Mouse (Mus musculus) heart, embryonic 10.5 days (tissue): Measurements from ENCODE around the gene Fam222b. TPM values are rescaled to one million over a fixed set of nuclear protein-coding genes. Genes with fewer than 3 reads are reported as not detected.
"Not testable (repeated sequence)": the region's sequence is repeated elsewhere in the genome, so short reads cannot be mapped to it uniquely, and the experiment has no call there.

Source experiments
- DNase-seq: peaks from one replicate; pipeline ENCODE4 v3.0.0-alpha.2; 2017; ENCODE audit warnings: low spot score
- H3K27ac ChIP-seq: fragments of 300-500 bp; sonication (generic); 2 replicates; pipeline ENCODE4 v1.5.1; 2016; ENCODE audit warnings: mild to moderate bottlenecking
- H3K27me3 ChIP-seq: fragments of 300-500 bp; sonication (generic); 2 replicates; pipeline ENCODE4 v1.6.1; 2016; ENCODE audit warnings: mild to moderate bottlenecking; ENCODE audit not compliant: poor library complexity, insufficient read depth, severe bottlenecking
- H3K36me3 ChIP-seq: fragments of 300-500 bp; sonication (generic); 2 replicates; pipeline ENCODE4 v1.6.1; 2016; ENCODE audit warnings: mild to moderate bottlenecking, moderate library complexity
- H3K4me1 ChIP-seq: fragments of 300-500 bp; sonication (generic); 2 replicates; pipeline ENCODE4 v1.6.1; 2016; ENCODE audit warnings: mild to moderate bottlenecking
- H3K4me3 ChIP-seq: fragments of 300-500 bp; sonication (generic); 2 replicates; pipeline ENCODE4 v1.5.1; 2016; ENCODE audit warnings: mild to moderate bottlenecking, moderate library complexity
- H3K9me3 ChIP-seq: fragments of 300-500 bp; sonication (generic); 2 replicates; pipeline ENCODE4 v1.6.1; 2016; ENCODE audit warnings: mild to moderate bottlenecking, moderate library complexity
- whole genome bisulfite sequencing: fragments of 180-500 bp; shearing (Covaris S2); methylation state at CpG from one replicate; pipeline ENCODE4 v1.1.7; 2016; 5-methylcytosine and 5-hydroxymethylcytosine counted together
- polyA plus RNA-seq: library from polyadenylated mRNA; unstranded; fragments of >200 nt; fragmentation: Nextera tagmentation; extraction: Ambion mirVana; gene quantifications from 2 replicates; pipeline ENCODE4 v1.2.1, GENCODE M21; 2016

The Fam222b gene
- polyA plus RNA-seq, 1 experiment from 2014 or later: 24.0 TPM

GRCm38 (mm10) chr11:78182450-78182849 lies 88.0 kb downstream of the Fam222b start:
- no peak for DNase-seq
- Histone ChIP-seq H3K9me3 (no peaks in the 10 kb centered on the region), H3K36me3 (peaks cover 31% of the 10 kb centered on the region), H3K4me3 (peak overlapping the region; percentile 92), H3K27me3 (no peaks in the 10 kb centered on the region), H3K27ac (peak overlapping the region; percentile 96), H3K4me1 (peaks cover 51% of the 10 kb centered on the region)
- WGBS: 3% methylated on average over 7 of the region's 7 CpGs

GRCm38 (mm10) chr11:78182961-78183844 lies 88.7 kb downstream of the Fam222b start, which contains the start of gene Rpl23a:
Rpl23a (minus strand) TSS chr11:78183584.
- WGBS: under 1% methylated on average over 38 of the region's 38 CpGs
- Histone ChIP-seq H3K36me3 (peaks cover 31% of the 10 kb centered on the region), H3K4me1 (peaks cover 49% of the 10 kb centered on the region), H3K27me3 (no peaks in the 10 kb centered on the region), H3K27ac (peak within 1 kb of the TSS; percentile 96), H3K9me3 (no peaks in the 10 kb centered on the region), H3K4me3 (peak within 1 kb of the TSS; percentile 92)
- peak; percentile 94 for DNase-seq

GRCm38 (mm10) chr11:78183884-78184514 lies 89.5 kb downstream of the Fam222b start:
- whole genome bisulfite sequencing: 43% methylated on average over 10 of the region's 10 CpGs
- H3K4me3 ChIP-seq: peak overlapping the region; percentile 92
- H3K9me3 ChIP-seq: no peaks in the 10 kb centered on the region
- peaks cover 31% of the 10 kb centered on the region for H3K36me3 ChIP-seq
- H3K27ac ChIP-seq: peak overlapping the region; percentile 96
- no peak for DNase-seq
- H3K27me3 ChIP-seq: no peaks in the 10 kb centered on the region
- H3K4me1 ChIP-seq: peaks cover 48% of the 10 kb centered on the region

- H3K9me3 ChIP-seq, H3K27ac ChIP-seq, DNase-seq, H3K27me3 ChIP-seq: not testable (repeated sequence)
- peaks cover 49% of the 10 kb centered on the region for H3K4me1 ChIP-seq
- H3K36me3 ChIP-seq: peaks cover 26% of the 10 kb centered on the region
- H3K4me3 ChIP-seq: 0 out of 2 replicates have a peak overlapping the region, but pooled peaks have one; percentile 92
- 94% methylated on average over 6 of the region's 6 CpGs for WGBS
Observed at GRCm38 (mm10) chr11:78184702-78185101, 90.2 kb downstream of the Fam222b start.

- Histone ChIP-seq H3K4me1 (peaks cover 28% of the 10 kb centered on the region), H3K4me3 (peak within 1 kb of the TSS; percentile 87), H3K27ac (peak within 1 kb of the TSS; percentile 99), H3K27me3 (no peaks in the 10 kb centered on the region), H3K9me3 (no peaks in the 10 kb centered on the region), H3K36me3 (peaks cover 29% of the 10 kb centered on the region)
- DNase-seq: peak; percentile 92
- WGBS: under 1% methylated on average over 79 of the region's 80 CpGs
Observed at GRCm38 (mm10) chr11:78188331-78189233, 94.1 kb downstream of the Fam222b start, which contains the start of gene Rab34. Rab34 (plus strand) TSS chr11:78188430.

- WGBS: under 1% methylated on average over 42 of the region's 42 CpGs
- Histone ChIP-seq H3K4me3 (peak overlapping the region; percentile 87), H3K4me1 (peaks cover 26% of the 10 kb centered on the region), H3K36me3 (peaks cover 29% of the 10 kb centered on the region), H3K9me3 (no peaks in the 10 kb centered on the region), H3K27me3 (no peaks in the 10 kb centered on the region), H3K27ac (peak overlapping the region; percentile 99)
- DNase-seq: peak; percentile 91
Observed at GRCm38 (mm10) chr11:78189234-78190040, 95.0 kb downstream of the Fam222b start.

- H3K27me3 ChIP-seq: no peaks in the 10 kb centered on the region
- peak overlapping the region; percentile 99 for H3K27ac ChIP-seq
- H3K9me3 ChIP-seq: no peaks in the 10 kb centered on the region
- 72% methylated on average over 6 of the region's 6 CpGs for WGBS
- H3K36me3 ChIP-seq: peaks cover 29% of the 10 kb centered on the region
- peak overlapping the region; percentile 87 for H3K4me3 ChIP-seq
- peaks cover 32% of the 10 kb centered on the region for H3K4me1 ChIP-seq
- DNase-seq: no peak
Observed at GRCm38 (mm10) chr11:78190041-78190440, 95.6 kb downstream of the Fam222b start.

- DNase-seq: no peak
- peak within 1 kb of the TSS; percentile 59 for H3K4me3 ChIP-seq
- H3K9me3 ChIP-seq: no peaks in the 10 kb centered on the region
- peaks cover 29% of the 10 kb centered on the region for H3K36me3 ChIP-seq
- 74% methylated on average over 1 of the region's 1 CpGs for whole genome bisulfite sequencing
- H3K27ac ChIP-seq: peak within 1 kb of the TSS; percentile 85
- H3K4me1 ChIP-seq: peaks cover 39% of the 10 kb centered on the region
- H3K27me3 ChIP-seq: no peaks in the 10 kb centered on the region
Observed at GRCm38 (mm10) chr11:78193113-78193512, 98.7 kb downstream of the Fam222b start, which contains the start of gene Proca1. Proca1 (plus strand) TSS chr11:78193392.

- Histone ChIP-seq H3K36me3 (peaks cover 29% of the 10 kb centered on the region), H3K4me3 (peak overlapping the region; percentile 59), H3K4me1 (peaks cover 26% of the 10 kb centered on the region), H3K9me3 (no peaks in the 10 kb centered on the region), H3K27ac (peak overlapping the region; percentile 85), H3K27me3 (no peaks in the 10 kb centered on the region)
- peak; percentile 93 for DNase-seq
- WGBS: 3% methylated on average over 30 of the region's 30 CpGs
Observed at GRCm38 (mm10) chr11:78194411-78195100, 100.1 kb downstream of the Fam222b start.

GRCm38 (mm10) chr11:78195101-78195863 lies 100.8 kb downstream of the Fam222b start:
- Histone ChIP-seq H3K4me3 (peak overlapping the region; percentile 59), H3K4me1 (peaks cover 20% of the 10 kb centered on the region), H3K36me3 (peaks cover 28% of the 10 kb centered on the region), H3K27ac (peak overlapping the region; percentile 85), H3K27me3 (no peaks in the 10 kb centered on the region), H3K9me3 (no peaks in the 10 kb centered on the region)
- no peak for DNase-seq
- WGBS: 49% methylated on average over 22 of the region's 23 CpGs

GRCm38 (mm10) chr11:78202372-78202771 lies 107.9 kb downstream of the Fam222b start:
- Histone ChIP-seq H3K9me3 (no peaks in the 10 kb centered on the region), H3K4me1 (no peaks in the 10 kb centered on the region; the same call in 1 of the 2 replicates)
- WGBS: 96% methylated on average over 3 of the region's 3 CpGs

More at GRCm38 (mm10) chr11:78202372-78202771, 107.9 kb downstream of the Fam222b start:
- DNase-seq: no peak
- Histone ChIP-seq H3K4me3 (no peak overlapping the region), H3K27me3 (no peaks in the 10 kb centered on the region), H3K27ac (no peak overlapping the region), H3K36me3 (peaks cover 47% of the 10 kb centered on the region)
